Mouse (Mus musculus): Measurements from ENCODE around the gene Dicer1.

- no peak for TF ChIP-seq CTCF (IDR thresholded peaks at IDR 0.05; ENCODE audit: extremely low read depth, insufficient read depth, low read length)
- TF ChIP-seq POLR2A (IDR thresholded peaks at IDR 0.05; ENCODE audit: extremely low read depth, insufficient read depth, low read length) = no peak
These were observed 96.7 kb downstream of the Dicer1 start for GRCm38 (mm10) chr12:104655006-104655405.

All from cortical plate, adult 2 months (tissue).